Mouse (Mus musculus): ENCODE results near the gene Lrrfip2.
A peak's percentile ranks its signal among the peaks of the same experiment; 100 is the strongest.

The Lrrfip2 gene

GRCm38 (mm10) chr9:111234701-111235100, 117.3 kb downstream of the Lrrfip2 start:
- DNase-seq = no peak

- DNase-seq = no peak
Observed at GRCm38 (mm10) chr9:111237726-111238125, 120.3 kb downstream of the Lrrfip2 start.

- no peak for DNase-seq
Observed at GRCm38 (mm10) chr9:111239821-111240220, 122.4 kb downstream of the Lrrfip2 start.

GRCm38 (mm10) chr9:111243384-111243783, 126.0 kb downstream of the Lrrfip2 start:
- DNase-seq = no peak

GRCm38 (mm10) chr9:111245546-111245945, 128.2 kb downstream of the Lrrfip2 start:
- DNase-seq = no peak

- peak; percentile 54 for DNase-seq
Observed at GRCm38 (mm10) chr9:111247682-111248246, 130.4 kb downstream of the Lrrfip2 start.

GRCm38 (mm10) chr9:111252161-111252869, 134.9 kb downstream of the Lrrfip2 start:
- DNase-seq = no peak

- peak; percentile 50 for DNase-seq
Observed at GRCm38 (mm10) chr9:111260360-111260985, 143.1 kb downstream of the Lrrfip2 start.

GRCm38 (mm10) chr9:111261356-111261755, 144.0 kb downstream of the Lrrfip2 start:
- DNase-seq = no peak

- DNase-seq = no peak
Observed at GRCm38 (mm10) chr9:111267998-111268397, 150.6 kb downstream of the Lrrfip2 start.

GRCm38 (mm10) chr9:111270606-111271005, 153.2 kb downstream of the Lrrfip2 start:
- no peak for DNase-seq

- no peak for DNase-seq
Observed at GRCm38 (mm10) chr9:111271056-111271433, 153.7 kb downstream of the Lrrfip2 start.

- peak; percentile 100 for DNase-seq
Observed at GRCm38 (mm10) chr9:111271434-111272160, 154.2 kb downstream of the Lrrfip2 start, which contains the start of the genes Mlh1 and Epm2aip1. Gene Mlh1 (minus strand): TSS chr9:111271791. Gene Epm2aip1 (plus strand): TSS chr9:111271929.

GRCm38 (mm10) chr9:111272356-111272755, 155.0 kb downstream of the Lrrfip2 start:
- no peak for DNase-seq

GRCm38 (mm10) chr9:111272996-111273785, 155.8 kb downstream of the Lrrfip2 start:
- DNase-seq = no peak

- no peak for DNase-seq
Observed at GRCm38 (mm10) chr9:111273958-111274357, 156.6 kb downstream of the Lrrfip2 start.

- peak; percentile 61 for DNase-seq
Observed at GRCm38 (mm10) chr9:111275156-111275555, 157.8 kb downstream of the Lrrfip2 start.
